Mouse (Mus musculus) megakaryocyte, embryonic 14.5 days (primary cell): ENCODE results near the gene Pes1.

ENCODE experiments used
- FLI1 ChIP-seq: IDR thresholded peaks from 2 replicates; pipeline ENCODE4 v1.6.1; 2012; ENCODE audit warnings: low read length, inconsistent platforms, mixed read lengths
- GATA1 ChIP-seq: IDR thresholded peaks from 3 replicates; pipeline ENCODE4 v1.6.1; 2012; ENCODE audit warnings: mixed read lengths, low read length, inconsistent platforms, borderline replicate concordance

GRCm38 (mm10) chr11:3997978-3998720 is 34.4 kb downstream of the Pes1 start:
- TF ChIP-seq GATA1 (no peak), FLI1 (no peak)
